Mouse (Mus musculus) spleen, adult 12 weeks (tissue): ENCODE measurements around the gene Hist1h2bg.
"Not testable (repeated sequence)": the region's sequence is repeated elsewhere in the genome, so short reads cannot be mapped to it uniquely, and the experiment has no call there.

Experiments used
- DNase-seq: peaks from one replicate; pipeline ENCODE4 v3.0.0; 2022; ENCODE audit warnings: low spot score

Hist1h2bg gene

DNA sequence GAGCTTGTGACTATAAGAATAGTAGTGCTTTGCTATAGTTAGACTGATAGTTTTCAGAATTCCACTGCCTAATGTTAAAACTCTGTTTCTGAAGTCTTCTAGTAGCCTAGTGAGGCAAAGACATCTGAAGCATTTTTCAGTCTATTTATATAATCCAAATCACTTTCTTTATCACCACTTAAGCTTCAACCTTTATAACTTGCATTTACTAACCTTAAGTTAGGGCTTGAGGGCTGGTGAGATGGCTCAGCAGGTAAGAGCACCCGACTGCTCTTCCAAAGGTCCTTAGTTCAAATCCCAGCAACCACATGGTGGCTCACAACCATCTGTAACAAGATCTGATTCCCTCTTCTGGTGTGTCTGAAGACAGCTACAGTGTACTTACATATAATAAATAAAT lies 31.4 kb upstream of the Hist1h2bg start:
- DNase-seq: not testable (repeated sequence)

DNA sequence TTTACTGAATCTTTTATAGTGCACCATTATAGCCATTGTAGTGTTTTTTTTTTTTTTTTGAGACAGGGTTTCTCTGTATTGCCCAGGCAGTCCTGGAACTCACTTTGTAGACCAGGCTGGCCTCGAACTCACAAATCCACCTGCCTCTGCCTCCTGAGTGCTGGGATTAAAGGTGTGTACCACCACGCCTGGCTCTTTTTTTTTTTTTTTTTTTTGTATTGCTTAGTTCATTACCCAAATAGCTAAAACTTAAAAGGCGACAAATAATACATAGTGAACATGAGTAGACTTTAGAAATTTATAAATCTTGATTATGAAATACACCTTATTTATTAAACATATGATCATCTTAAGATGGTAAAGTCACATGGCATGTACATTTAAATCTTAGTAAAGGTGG lies 29.7 kb upstream of the Hist1h2bg start:
- no peak for DNase-seq

DNA sequence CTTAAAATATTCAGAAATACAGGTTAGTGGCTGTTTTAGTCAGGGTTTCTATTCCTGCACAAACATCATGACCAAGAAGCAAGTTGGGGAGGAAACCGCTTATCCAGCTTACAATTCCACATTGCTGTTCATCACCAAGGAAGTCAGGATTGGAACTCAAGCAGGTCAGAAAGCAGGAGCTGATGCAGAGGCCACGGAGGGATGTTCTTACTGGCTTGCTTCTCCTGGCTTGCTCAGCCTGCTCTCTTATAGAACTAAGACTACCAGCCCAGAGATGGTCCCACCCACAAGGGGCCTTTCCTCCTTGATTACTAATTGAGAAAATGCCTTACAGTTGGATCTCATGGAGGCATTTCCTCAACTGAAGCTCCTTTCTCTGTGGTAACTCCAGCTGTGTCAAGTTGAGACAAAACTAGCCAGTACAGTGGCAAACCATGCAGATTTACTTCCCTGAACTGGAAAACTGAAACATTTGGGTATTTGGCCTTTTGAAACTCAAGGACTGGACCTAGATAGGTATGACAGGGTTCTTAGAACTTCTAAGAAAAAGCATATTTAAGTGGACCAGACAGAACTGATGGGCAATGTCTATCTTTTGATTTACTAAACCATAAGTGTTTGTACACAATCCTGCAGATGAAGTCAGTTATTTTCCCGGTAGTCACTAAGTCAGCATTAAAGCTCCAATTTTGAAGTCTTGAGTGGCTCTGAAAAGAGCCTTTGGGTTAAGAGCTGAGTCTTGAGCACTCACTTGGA lies 28.8 kb upstream of the Hist1h2bg start:
- DNase-seq: not testable (repeated sequence)

DNA sequence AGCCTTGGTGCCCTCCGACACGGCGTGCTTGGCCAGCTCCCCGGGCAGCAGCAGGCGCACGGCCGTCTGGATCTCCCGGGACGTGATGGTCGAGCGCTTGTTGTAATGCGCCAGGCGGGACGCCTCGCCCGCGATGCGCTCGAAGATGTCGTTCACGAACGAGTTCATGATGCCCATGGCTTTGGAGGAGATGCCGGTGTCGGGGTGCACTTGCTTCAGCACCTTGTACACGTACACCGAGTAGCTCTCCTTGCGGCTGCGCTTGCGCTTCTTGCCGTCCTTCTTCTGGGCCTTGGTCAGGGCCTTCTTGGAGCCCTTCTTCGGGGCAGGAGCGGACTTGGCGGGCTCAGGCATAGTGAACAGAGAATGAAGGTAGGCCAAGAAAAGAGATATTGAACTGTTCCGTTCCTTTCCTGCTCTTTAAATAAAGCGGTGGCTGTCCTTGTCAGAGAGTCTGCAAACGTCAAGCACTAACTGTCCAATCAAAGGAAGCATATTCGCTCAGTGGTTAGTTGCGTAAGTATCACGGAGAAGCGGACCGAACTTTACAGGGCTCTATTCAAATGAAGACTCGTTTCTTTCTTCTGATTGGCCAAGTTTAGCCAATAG lies 28.1 kb upstream of the Hist1h2bg start, which contains the start of gene Hist1h2bh:
TSS of gene Hist1h2bh (minus strand) at position 394 of the 609 bp plus-strand sequence.
- peak; percentile 77 for DNase-seq

DNA sequence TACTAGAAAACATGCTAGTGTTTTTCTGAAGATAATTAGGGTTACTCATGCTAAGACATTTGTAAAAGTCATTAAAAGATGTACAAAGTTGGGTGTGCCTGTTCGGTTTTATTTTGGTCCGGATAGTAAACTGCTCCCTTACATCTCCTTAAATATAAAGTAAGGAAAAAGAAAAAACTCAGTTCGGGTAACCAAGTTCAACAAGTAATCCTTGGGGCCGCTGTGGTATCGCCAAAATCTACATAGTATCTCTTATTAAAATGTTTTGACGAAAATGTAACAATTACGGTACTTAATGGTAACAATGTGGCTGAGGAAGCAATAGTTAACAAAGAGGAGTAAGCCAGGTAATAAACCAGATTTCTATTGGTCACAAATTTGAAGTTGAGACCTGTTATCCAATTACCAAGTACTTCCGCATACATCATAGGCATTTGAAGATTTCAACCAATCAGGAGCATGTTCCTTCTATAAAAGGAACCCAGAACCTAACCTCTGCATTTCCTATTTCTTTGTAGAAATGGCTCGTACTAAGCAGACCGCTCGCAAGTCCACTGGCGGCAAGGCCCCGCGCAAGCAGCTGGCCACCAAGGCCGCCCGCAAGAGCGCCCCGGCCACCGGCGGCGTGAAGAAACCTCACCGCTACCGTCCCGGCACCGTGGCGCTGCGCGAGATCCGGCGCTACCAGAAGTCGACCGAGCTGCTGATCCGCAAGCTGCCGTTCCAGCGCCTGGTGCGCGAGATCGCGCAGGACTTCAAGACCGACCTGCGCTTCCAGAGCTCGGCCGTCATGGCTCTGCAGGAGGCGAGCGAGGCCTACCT lies 27.0 kb upstream of the Hist1h2bg start, which contains the start of gene Hist1h3f:
TSS of gene Hist1h3f (plus strand) at position 88 of the 822 bp plus-strand sequence.
- DNase-seq: peak; percentile 79

DNA sequence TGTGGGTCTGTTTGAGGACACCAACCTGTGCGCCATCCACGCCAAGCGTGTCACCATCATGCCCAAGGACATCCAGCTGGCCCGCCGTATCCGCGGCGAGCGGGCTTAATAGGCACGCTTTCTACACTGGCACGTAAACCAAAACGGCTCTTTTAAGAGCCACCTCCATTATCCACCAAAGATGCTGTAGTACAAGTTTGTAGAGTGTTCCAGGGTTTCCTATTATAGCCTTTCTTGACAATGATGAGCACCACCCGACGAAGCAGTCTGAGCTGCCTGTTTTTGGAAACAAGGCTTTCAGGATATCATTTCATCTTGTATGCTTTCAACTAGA lies 26.4 kb upstream of the Hist1h2bg start:
- not testable (repeated sequence) for DNase-seq

DNA sequence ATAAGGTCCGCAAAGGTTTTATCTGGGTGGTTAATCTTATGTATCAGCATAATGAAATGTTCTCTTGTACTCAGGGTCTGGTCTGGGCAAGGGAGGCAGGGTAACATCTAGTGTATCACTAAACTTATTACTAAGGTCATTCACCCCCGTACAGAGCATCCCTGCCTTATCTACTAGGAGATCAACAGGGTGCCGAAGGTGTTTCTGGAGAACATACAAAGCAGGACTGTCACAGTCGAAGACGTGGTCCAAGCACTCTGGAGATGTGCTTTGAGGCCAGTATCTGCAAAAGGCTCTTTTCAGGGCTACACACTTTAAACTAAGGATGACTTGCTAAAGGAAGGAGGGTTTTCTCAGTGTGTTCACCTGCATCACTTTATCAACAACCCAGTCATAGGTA lies 24.5 kb upstream of the Hist1h2bg start:
- DNase-seq: no peak

DNA sequence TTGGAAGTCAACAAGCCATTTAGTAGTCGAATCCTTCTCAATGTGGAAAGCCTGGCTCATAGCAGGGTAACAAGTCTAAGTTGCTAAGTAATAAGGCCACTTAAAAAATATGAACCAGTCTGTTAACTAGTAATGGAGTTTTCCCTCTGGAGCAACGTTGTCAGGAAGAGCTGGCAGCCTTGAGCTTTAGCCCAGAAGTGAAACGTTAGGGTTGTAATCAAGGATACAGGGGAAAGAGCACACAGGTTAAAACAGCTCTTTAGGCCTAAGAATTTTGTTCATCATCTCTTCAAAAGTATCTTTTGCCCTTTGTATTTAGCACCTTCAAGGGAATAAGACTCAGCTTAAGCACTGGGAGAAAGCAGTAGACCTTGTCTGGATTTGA lies 20.4 kb upstream of the Hist1h2bg start:
- DNase-seq: no peak

DNA sequence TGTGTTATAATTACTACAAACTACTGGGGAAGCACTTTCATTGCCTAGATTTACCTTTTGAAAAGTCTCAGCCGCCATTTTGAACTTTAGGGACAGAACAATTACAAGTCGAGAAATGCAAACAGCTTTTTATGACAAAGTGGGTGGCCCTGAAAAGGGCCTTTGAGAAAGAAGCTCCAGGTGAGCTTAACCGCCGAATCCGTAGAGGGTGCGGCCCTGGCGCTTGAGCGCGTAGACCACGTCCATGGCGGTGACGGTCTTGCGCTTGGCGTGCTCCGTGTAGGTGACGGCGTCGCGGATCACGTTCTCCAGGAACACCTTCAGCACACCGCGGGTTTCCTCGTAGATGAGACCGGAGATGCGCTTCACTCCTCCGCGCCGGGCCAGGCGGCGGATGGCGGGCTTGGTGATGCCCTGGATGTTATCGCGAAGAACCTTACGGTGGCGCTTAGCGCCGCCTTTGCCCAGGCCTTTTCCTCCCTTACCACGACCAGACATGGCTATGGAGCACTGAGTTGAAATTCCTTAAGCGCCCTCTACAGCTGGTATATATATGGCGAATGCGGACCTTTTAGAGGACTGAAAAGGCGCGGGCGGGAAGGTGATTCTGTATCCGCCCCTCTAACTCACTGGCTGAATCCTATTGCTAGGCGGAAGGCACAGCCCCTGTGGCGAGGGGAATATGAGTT lies 19.9 kb upstream of the Hist1h2bg start, which contains the start of gene Hist1h4f:
TSS of gene Hist1h4f (minus strand) at position 503 of the 689 bp plus-strand sequence.
- DNase-seq: peak; percentile 91

DNA sequence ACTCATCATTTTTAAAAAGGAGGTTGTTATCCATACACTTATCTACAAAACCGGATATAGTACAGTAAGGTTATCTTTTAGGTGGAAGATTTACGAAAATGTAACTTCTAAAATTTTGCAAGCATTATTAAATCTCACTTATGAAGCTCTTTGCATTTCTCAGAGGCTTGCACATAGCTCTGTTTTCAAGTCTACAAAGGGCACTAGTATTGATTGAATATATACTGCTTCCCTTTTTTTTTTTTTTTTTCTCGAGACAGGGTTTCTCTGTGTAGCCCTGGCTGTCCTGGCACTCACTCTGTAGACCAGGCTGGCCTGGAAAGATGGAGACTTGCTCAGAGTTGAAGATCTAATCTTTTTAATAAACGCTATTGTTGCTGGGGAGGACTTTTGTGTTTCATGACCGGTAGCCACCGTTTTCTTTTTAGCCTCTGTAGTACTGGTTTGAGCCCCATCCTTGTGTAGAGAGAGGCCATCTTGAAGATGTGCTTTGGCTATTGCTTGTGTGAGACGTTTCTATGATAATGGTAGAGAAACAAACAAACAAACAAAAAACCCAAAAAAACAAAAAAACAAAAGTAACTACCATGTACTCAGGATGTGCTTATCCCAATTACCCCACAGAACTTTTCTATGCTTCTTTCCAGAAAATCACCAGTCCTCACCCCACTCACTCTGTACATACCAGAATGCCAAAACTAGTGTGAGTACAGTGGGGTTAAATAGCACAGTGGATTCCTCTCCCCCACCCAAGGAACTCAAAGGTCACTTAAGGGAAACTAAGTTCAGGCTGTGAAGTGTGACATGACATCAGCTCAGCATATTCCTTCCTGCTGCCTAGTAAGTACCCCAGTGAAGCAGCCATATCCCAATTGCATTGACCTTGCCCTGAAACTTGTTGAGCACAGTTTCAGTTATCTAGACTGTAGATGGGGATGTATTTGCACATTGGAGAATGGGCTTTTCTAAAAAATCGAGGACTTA lies 19.0 kb upstream of the Hist1h2bg start:
- DNase-seq: no peak

DNA sequence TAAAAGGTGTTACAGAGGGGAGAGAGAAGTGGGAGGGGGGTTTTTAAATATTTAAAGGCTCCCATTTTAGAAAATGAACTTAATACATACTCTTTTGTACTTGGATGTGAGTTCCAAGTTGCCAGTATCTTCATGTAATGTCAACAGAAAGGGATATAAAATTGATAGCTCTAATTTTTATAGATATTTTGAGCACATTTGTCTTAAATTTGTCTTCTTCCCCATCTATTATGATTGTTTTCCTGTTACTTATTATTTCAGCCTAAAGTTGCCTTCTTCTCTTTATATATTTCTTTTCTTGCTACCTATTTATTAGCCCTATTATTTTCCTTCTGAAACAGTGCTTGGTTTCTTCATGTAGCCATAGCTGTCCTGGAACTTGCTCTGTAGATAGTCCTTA lies 18.2 kb upstream of the Hist1h2bg start, which contains the start of gene Hist1h1d:
TSS of gene Hist1h1d (plus strand) at position 301 of the 400 bp plus-strand sequence.
- DNase-seq: no peak

DNA sequence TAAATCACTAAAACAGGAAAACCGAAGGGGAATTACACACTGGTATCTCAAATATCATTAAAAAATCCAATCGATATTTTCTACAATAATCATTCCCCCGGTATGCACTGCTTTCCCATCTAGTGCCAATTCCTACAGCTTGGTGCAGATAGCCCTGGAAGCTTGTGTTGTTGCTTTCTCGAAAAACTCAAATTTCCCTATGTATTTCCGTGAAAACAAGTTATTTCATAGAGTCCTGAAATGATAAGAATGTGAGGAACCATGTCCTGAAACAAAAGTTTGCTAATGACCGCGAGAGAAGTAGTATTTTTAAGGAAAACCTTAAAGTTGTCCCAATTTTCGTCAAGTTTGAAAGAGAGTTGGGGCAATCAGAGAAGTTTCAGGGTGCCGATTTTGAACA lies 16.8 kb upstream of the Hist1h2bg start:
- DNase-seq: no peak

DNA sequence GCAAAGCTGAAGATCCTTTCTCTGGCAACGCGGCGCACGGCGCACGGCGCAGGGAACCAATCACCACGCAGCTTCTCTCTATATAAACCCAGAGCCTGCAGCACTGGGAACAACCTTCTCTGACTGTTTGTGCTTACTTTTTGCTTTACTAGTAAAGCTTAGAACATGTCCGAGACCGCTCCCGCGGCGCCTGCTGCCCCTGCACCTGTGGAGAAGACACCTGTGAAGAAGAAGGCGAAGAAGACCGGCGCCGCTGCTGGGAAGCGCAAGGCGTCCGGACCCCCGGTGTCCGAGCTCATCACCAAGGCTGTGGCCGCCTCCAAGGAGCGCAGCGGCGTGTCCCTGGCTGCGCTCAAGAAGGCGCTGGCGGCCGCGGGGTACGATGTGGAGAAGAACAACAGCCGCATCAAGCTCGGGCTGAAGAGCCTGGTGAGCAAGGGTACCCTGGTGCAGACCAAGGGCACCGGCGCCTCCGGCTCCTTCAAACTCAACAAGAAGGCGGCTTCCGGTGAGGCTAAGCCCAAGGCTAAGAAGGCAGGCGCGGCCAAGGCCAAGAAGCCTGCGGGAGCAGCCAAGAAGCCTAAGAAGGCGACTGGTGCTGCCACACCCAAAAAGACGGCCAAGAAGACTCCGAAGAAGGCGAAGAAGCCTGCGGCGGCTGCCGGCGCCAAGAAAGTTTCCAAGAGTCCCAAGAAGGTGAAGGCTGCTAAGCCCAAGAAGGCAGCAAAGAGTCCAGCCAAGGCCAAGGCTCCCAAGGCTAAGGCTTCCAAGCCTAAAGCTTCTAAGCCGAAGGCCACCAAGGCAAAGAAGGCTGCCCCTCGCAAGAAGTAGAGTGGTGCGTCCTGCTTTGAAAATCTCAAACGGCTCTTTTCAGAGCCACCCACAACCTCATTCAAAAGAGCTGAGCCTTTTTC lies 16.0 kb upstream of the Hist1h2bg start:
- DNase-seq: peak; percentile 86

DNA sequence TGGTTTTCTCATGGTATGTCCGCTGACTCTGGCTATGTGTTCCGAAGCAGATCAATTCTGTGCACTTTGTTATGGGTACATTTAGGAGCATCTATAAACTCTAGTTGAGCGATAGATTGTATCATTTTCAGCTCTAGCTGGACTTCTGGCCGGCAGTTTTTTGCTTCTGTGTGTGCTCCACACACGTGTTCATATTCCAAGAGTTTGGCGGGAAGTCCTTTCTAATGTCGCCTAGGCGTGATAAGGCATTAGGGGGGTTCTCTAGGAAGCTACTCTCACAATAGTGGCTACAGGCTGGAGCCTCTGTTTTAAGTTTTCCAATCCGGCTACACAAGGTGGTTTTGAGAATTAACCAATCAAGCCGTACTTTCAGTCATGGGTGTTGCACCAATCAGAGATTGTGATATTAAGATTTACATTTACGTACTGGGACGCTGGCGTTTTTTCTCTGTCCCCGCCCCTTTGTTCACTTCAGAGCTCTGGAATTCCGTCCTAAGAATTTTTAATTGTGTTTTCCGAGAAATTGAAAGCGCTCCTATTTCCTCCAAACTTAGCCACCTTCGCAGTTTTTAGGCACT lies 15.3 kb upstream of the Hist1h2bg start:
- DNase-seq: peak; percentile 74

DNA sequence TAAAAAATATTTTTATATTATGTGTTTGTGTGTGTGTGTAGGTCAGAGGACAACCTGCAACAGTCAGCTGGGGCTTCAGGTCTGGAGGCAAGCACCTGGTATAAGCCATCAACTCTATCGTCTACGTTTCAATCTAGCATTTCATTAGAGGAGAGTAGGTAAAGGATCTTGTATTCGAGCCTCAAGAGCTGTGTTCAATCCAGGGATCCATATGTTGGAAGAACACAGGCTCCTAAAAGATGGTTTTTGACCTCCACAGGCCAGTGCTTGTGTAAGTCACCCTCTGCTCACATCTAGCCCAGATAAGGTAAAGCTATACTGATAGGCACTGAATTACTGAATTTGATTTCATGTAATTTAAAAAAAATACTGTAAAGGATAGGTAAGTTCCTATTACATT lies 14.3 kb upstream of the Hist1h2bg start:
- no peak for DNase-seq

DNA sequence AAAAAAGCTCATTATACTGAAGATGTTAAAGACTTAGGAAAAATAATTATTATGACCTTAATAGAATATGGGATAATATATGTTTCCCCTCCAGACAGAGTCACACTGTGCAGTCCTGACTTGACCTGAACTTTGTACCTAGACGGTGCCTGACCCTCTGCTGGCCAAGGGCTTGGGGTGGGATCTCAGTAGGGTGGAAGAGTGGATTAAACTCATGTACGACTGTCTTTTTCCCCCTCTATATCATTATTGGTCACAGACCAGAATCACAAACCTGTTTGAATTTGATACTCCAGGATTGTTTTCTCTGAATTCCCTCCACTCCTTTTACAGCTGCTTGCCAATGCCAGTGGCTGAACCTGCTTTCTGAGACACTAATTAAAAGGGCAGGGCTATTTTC lies 10.5 kb upstream of the Hist1h2bg start:
- not testable (repeated sequence) for DNase-seq

DNA sequence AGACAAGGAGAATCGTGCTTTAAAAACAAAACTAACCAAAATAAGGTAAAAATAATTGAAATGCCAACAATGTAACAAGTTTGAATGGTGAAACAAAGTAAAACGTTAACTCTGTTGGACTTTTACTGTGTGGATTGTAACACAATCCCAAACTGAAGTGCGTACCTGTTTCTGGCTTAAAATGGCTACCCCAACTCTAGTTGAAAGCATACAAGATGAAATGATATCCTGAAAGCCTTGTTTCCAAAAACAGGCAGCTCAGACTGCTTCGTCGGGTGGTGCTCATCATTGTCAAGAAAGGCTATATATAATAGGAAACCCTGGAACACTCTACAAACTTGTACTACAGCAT lies 9.7 kb upstream of the Hist1h2bg start:
- DNase-seq: not testable (repeated sequence)

DNA sequence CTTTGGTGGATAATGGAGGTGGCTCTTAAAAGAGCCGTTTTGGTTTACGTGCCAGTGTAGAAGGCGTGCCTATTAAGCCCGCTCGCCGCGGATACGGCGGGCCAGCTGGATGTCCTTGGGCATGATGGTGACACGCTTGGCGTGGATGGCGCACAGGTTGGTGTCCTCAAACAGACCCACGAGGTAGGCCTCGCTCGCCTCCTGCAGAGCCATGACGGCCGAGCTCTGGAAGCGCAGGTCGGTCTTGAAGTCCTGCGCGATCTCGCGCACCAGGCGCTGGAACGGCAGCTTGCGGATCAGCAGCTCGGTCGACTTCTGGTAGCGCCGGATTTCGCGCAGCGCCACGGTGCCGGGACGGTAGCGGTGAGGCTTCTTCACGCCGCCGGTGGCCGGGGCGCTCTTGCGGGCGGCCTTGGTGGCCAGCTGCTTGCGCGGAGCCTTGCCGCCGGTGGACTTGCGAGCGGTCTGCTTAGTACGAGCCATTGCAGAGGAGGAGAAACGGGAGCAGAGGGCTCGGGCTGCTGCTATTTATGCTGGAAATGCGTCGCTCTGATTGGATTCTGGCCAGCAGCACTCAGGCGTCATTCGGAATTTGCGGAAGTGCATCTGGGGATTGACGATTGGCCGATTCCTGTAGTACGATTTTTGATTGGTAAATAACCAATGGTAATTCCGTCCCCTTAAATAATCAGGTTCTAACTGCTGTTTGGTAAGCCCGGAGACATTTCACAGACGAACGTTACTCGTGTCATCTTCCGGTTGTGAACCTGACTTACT lies 9.1 kb upstream of the Hist1h2bg start, which contains the start of gene Hist1h3e:
TSS of gene Hist1h3e (minus strand) at position 487 of the 777 bp plus-strand sequence.
- DNase-seq: peak; percentile 93
